Mouse (Mus musculus) heart, postnatal 0 days (tissue): ENCODE results near the gene Cnot10. TPM values are rescaled to one million over a fixed set of nuclear protein-coding genes. Genes with fewer than 3 reads are reported as not detected.

Source experiments
- ATAC-seq: fragments of 200-750 bp; cut with Nextera tagmentation; 2 replicates; pipeline ENCODE4 v1.8.0; 2017; ENCODE audit warnings: low read depth, moderate number of reproducible peaks, moderate library complexity; ENCODE audit not compliant: insufficient read depth
- DNase-seq: peaks from one replicate; pipeline ENCODE4 v3.0.0-alpha.2; 2016; ENCODE audit warnings: low spot score
- H3K27ac ChIP-seq: fragments of 300-500 bp; sonication (generic); 2 replicates; pipeline ENCODE4 v1.5.1; 2014; ENCODE audit warnings: low read depth, mild to moderate bottlenecking
- H3K27me3 ChIP-seq: fragments of 300-500 bp; sonication (generic); 2 replicates; pipeline ENCODE4 v1.6.1; 2014; ENCODE audit warnings: low read length, mixed read lengths; ENCODE audit not compliant: control insufficient read depth, insufficient read depth
- H3K36me3 ChIP-seq: fragments of 300-500 bp; sonication (generic); replicated peaks from 2 replicates; pipeline ENCODE4 v1.6.1; 2014; ENCODE audit warnings: low read length, mixed read lengths; ENCODE audit not compliant: control insufficient read depth, insufficient read depth
- H3K4me1 ChIP-seq: fragments of 300-500 bp; sonication (generic); 2 replicates; pipeline ENCODE4 v1.6.1; 2014; ENCODE audit warnings: antibody characterized with exemption; ENCODE audit not compliant: control insufficient read depth, insufficient read depth
- H3K4me2 ChIP-seq: fragments of 300-500 bp; sonication (generic); 2 replicates; pipeline ENCODE4 v1.6.1; 2014; ENCODE audit warnings: low read depth, mild to moderate bottlenecking, low read length, moderate library complexity
- H3K4me3 ChIP-seq: fragments of 300-500 bp; sonication (generic); 2 replicates; pipeline ENCODE4 v1.5.1; 2014; ENCODE audit warnings: low read depth, low read length
- H3K9ac ChIP-seq: fragments of 300-500 bp; sonication (generic); replicated peaks from 2 replicates; pipeline ENCODE4 v1.6.1; 2014; ENCODE audit warnings: low read depth, low read length, mixed read lengths
- H3K9me3 ChIP-seq: fragments of 300-500 bp; sonication (generic); replicated peaks from 2 replicates; pipeline ENCODE4 v1.6.1; 2016; ENCODE audit warnings: low read length; ENCODE audit not compliant: control insufficient read depth
- CTCF ChIP-seq: IDR thresholded peaks from 2 replicates; pipeline ENCODE4 v1.5.1; 2016; ENCODE audit warnings: antibody characterized with exemption, control low read depth, low read depth
- EP300 ChIP-seq: IDR thresholded peaks from 2 replicates; pipeline ENCODE4 v1.6.1; 2016; ENCODE audit warnings: antibody characterized with exemption, low read depth
- WGBS: fragments of 180-500 bp; shearing (Covaris S2); extraction: QIAGEN DNeasy Blood & Tissue Kit; methylation state at CpG from one replicate; pipeline ENCODE4 v1.1.7; 2014; 5-methylcytosine and 5-hydroxymethylcytosine counted together
- polyA plus RNA-seq: library from polyadenylated mRNA; unstranded; fragments of >200 nt; fragmentation: Nextera tagmentation; extraction: Ambion mirVana; gene quantifications from 2 replicates; pipeline ENCODE4 v1.2.1, GENCODE M21; 2015
- total RNA-seq: library from RNA; depleted of rRNA; stranded (reverse); fragments of >200 nt; gene quantifications from 2 replicates; pipeline ENCODE4 v1.2.3, GENCODE M21; 2014; ENCODE audit warnings: low replicate concordance

Cnot10 gene
- total and polyA plus RNA-seq, 2 experiments from 2014 or later, result 19.7 to 25.7 TPM

- no peak for ATAC-seq
- no peak for TF ChIP-seq CTCF
- TF ChIP-seq EP300, result no peak
- no peak for DNase-seq
- H3K9ac ChIP-seq, result no peak overlapping the region
- H3K4me3 ChIP-seq, result no peak overlapping the region
- H3K9me3 ChIP-seq, result no peaks in the 10 kb centered on the region
- H3K27ac ChIP-seq, result no peak overlapping the region
- 83% methylated on average over 6 of the region's 6 CpGs for WGBS
- H3K4me1 ChIP-seq, result peaks cover 6% of the 10 kb centered on the region; the same call in 1 of the 2 replicates
- H3K27me3 ChIP-seq, result no peaks in the 10 kb centered on the region
- no peaks in the 10 kb centered on the region for H3K36me3 ChIP-seq
- H3K4me2 ChIP-seq, result no peak overlapping the region
Measured at GRCm38 (mm10) chr9:114547643-114548077, 92.3 kb downstream of the Cnot10 start.

GRCm38 (mm10) chr9:114546765-114547164 is 93.2 kb downstream of the Cnot10 start:
- Histone ChIP-seq H3K4me2 (no peak overlapping the region), H3K4me3 (no peak overlapping the region), H3K27me3 (no peaks in the 10 kb centered on the region), H3K9me3 (no peaks in the 10 kb centered on the region), H3K9ac (no peak overlapping the region), H3K36me3 (no peaks in the 10 kb centered on the region), H3K27ac (no peak overlapping the region), H3K4me1 (peaks cover 6% of the 10 kb centered on the region; the same call in 1 of the 2 replicates)
- 49% methylated on average over 12 of the region's 12 CpGs for WGBS
- no peak for TF ChIP-seq EP300
- TF ChIP-seq CTCF, result no peak
- DNase-seq, result no peak
- ATAC-seq, result no peak

GRCm38 (mm10) chr9:114544754-114545393 is 95.1 kb downstream of the Cnot10 start:
- Histone ChIP-seq H3K9me3 (no peaks in the 10 kb centered on the region), H3K4me3 (no peak overlapping the region), H3K9ac (no peak overlapping the region), H3K4me1 (peaks cover 6% of the 10 kb centered on the region; the same call in 1 of the 2 replicates), H3K36me3 (no peaks in the 10 kb centered on the region), H3K4me2 (no peak overlapping the region), H3K27me3 (no peaks in the 10 kb centered on the region), H3K27ac (no peak overlapping the region)
- DNase-seq (no peak), ATAC-seq (no peak)
- 51% methylated on average over 9 of the region's 9 CpGs for WGBS
- no peak for TF ChIP-seq CTCF
- no peak for TF ChIP-seq EP300

GRCm38 (mm10) chr9:114543882-114544753 is 95.9 kb downstream of the Cnot10 start:
- WGBS, result 62% methylated on average over 16 of the region's 17 CpGs
- Histone ChIP-seq H3K9me3 (no peaks in the 10 kb centered on the region), H3K27me3 (no peaks in the 10 kb centered on the region), H3K36me3 (no peaks in the 10 kb centered on the region), H3K4me3 (no peak overlapping the region), H3K4me1 (peaks cover 6% of the 10 kb centered on the region; the same call in 1 of the 2 replicates), H3K27ac (no peak overlapping the region), H3K9ac (no peak overlapping the region), H3K4me2 (no peak overlapping the region)
- TF ChIP-seq EP300 (no peak), CTCF (no peak)
- no peak for DNase-seq
- no peak for ATAC-seq

- no peak for DNase-seq
- H3K27me3 ChIP-seq, result no peaks in the 10 kb centered on the region
- H3K36me3 ChIP-seq, result no peaks in the 10 kb centered on the region
- peaks cover 4% of the 10 kb centered on the region; the same call in 1 of the 2 replicates for H3K4me1 ChIP-seq
- TF ChIP-seq CTCF, result no peak
- no peak for TF ChIP-seq EP300
- 25% methylated on average over 1 of the region's 1 CpGs for WGBS
- H3K4me2 ChIP-seq, result no peak overlapping the region
- H3K27ac ChIP-seq, result no peak overlapping the region
- no peaks in the 10 kb centered on the region for H3K9me3 ChIP-seq
- no peak overlapping the region for H3K4me3 ChIP-seq
- ATAC-seq, result no peak; the same call in 1 of the 2 replicates
- H3K9ac ChIP-seq, result no peak overlapping the region
Measured at GRCm38 (mm10) chr9:114541279-114541741, 98.7 kb downstream of the Cnot10 start.
